Comparison of ENCODE assay signal across 7 mouse cellular contexts in the genomic region with DNA sequence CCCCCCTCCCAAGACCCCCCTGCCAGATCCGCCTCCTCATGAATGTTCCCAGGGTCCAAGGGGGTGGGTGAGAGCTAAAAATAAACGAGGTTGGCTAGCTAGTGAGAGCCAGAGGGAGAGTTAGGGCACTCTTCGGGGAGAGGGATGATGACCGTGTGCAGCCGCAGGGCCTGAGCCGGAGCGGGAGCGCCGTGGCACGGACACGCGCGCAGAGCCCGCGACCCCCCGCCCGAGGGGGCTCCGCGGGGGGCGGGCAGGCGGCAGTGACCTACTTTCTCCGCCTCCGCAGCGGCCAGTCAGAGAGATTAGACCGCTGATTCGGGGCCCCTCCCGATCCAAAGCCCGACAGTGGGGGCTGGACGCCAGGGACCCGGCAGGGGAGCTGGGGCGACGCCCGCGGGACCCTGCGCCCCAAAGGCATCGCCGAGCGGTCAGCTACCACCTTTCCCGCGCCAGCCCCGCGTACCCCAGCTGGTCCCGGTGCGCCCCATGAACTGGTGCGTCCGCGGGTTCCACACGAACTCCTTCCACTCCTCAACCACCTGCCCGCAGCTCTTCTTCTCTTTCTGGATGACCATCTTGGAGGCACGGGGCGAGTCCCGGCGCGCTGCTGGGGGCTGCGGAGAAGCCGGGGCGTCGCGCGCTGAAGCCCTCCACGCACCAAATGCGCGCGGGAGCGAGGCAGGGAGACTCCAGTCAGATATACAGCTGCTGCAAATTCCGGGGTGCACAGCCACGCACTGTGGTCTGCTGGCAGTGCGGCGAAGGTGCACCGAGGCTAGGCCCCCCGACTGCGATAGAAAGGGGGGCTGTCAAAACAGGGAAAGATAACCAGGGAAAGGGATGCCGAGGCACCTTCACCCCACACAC. TPM values are rescaled to one million over a fixed set of nuclear protein-coding genes. Genes with fewer than 3 reads are reported as not detected.
A peak's percentile ranks its signal among the peaks of the same experiment; 100 is the strongest.
DNase-seq lines count a peak whose midpoint lies in the region; ATAC-seq and TF ChIP-seq lines count a peak whose summit lies in the region.

No protein-coding gene starts in this region.

- H3K79me2 ChIP-seq in C2C12 (ENCODE audit: control insufficient read depth, insufficient read depth): no peaks in the 10 kb centered on the region

- H3K4me1 ChIP-seq in heart, embryonic 11.5 days (ENCODE audit: control insufficient read depth, insufficient read depth, low read length): peaks cover 35% of the 10 kb centered on the region
- H3K4me1 ChIP-seq in midbrain, embryonic 13.5 days (replicated peaks): peaks cover 33% of the 10 kb centered on the region

- no peaks in the 10 kb centered on the region for H3K9me3 ChIP-seq in heart, embryonic 11.5 days (replicated peaks; ENCODE audit: control insufficient read depth, low read length)
- H3K9me3 ChIP-seq in midbrain, embryonic 13.5 days: no peaks in the 10 kb centered on the region

- no peak for ATAC-seq in heart, embryonic 11.5 days (replicated peaks; ENCODE audit: insufficient number of reproducible peaks, low FRiP score, low TSS enrichment)
- peak; percentile 62 for ATAC-seq in midbrain, embryonic 13.5 days

- H3K9ac ChIP-seq in heart, embryonic 11.5 days (ENCODE audit: low read depth, low read length): peak overlapping the region; percentile 83
- H3K9ac ChIP-seq in midbrain, embryonic 13.5 days (replicated peaks): peak overlapping the region; percentile 86

- H3ac ChIP-seq in C2C12 (ENCODE audit: control insufficient read depth, insufficient read length, low read depth): peak overlapping the region; percentile 63

- TF ChIP-seq CTCF in C2C12 (IDR thresholded peaks at IDR 0.05; ENCODE audit: control insufficient read depth, insufficient read depth, insufficient read length): no peak

- H3K4me3 ChIP-seq in C2C12 (ENCODE audit: insufficient read depth, poor library complexity, severe bottlenecking): no peak overlapping the region
- H3K4me3 ChIP-seq in heart, embryonic 11.5 days (ENCODE audit: low read depth, low read length): peak overlapping the region; percentile 59
- peak overlapping the region; percentile 62 for H3K4me3 ChIP-seq in midbrain, embryonic 13.5 days (replicated peaks)

- peak overlapping the region; percentile 77 for H3K27ac ChIP-seq in heart, embryonic 11.5 days (ENCODE audit: low read depth, low read length)
- H3K27ac ChIP-seq in midbrain, embryonic 13.5 days: peak overlapping the region; percentile 64

- H3K27me3 ChIP-seq in C2C12 (ENCODE audit: control insufficient read depth, insufficient read depth, insufficient read length): peaks cover 25% of the 10 kb centered on the region
- no peaks in the 10 kb centered on the region for H3K27me3 ChIP-seq in heart, embryonic 11.5 days (ENCODE audit: control insufficient read depth, insufficient read depth, low read length)
- peaks cover 10% of the 10 kb centered on the region; the same call in 1 of the 2 replicates for H3K27me3 ChIP-seq in midbrain, embryonic 13.5 days

- peak; percentile 27 for DNase-seq in CD4-positive, CD25-positive, alpha-beta regulatory T cell, adult 2 months (ENCODE audit: low read depth, low spot score)
- peak; percentile 85 to 87 for DNase-seq in cerebellum, postnatal 10 days
- peak; percentile 42 to 60 for DNase-seq in kidney, postnatal 4 days
- DNase-seq in testis, postnatal 14 days (ENCODE audit: low spot score): peak; percentile 25

- no peaks in the 10 kb centered on the region for H3K79me3 ChIP-seq in C2C12 (ENCODE audit: low read depth)

- WGBS in heart, embryonic 11.5 days (ENCODE audit: insufficient replicate concordance): under 1% methylated on average over 63 of the region's 73 CpGs
- WGBS in midbrain, embryonic 13.5 days: under 1% methylated on average over 63 of the region's 73 CpGs

- no peaks in the 10 kb centered on the region for H3K36me3 ChIP-seq in C2C12 (ENCODE audit: control insufficient read depth, insufficient read depth)
- no peaks in the 10 kb centered on the region for H3K36me3 ChIP-seq in heart, embryonic 11.5 days (ENCODE audit: control insufficient read depth, insufficient read depth, low read length)
- peaks cover 17% of the 10 kb centered on the region for H3K36me3 ChIP-seq in midbrain, embryonic 13.5 days

- peak overlapping the region; percentile 99 for H3K4me2 ChIP-seq in heart, embryonic 11.5 days
- peak overlapping the region; percentile 92 for H3K4me2 ChIP-seq in midbrain, embryonic 13.5 days (replicated peaks)

TF ChIP-seq in C2C12, 6 proteins besides CTCF, POLR2A, EP300 and RAD21:
- TF ChIP-seq MYOD1 (IDR thresholded peaks at IDR 0.05; ENCODE audit: control insufficient read depth, insufficient read length, low read depth) (no peak), MAX (IDR thresholded peaks at IDR 0.05) (no peak), USF1 (IDR thresholded peaks at IDR 0.05; ENCODE audit: low read depth) (no peak), CEBPB (IDR thresholded peaks at IDR 0.05; ENCODE audit: low read depth) (no peak), MYOG (IDR thresholded peaks at IDR 0.05; ENCODE audit: control insufficient read depth, extremely low read depth, insufficient read length) (no peak), FOSL1 (IDR thresholded peaks at IDR 0.05; ENCODE audit: insufficient read depth, low read length, poor library complexity, severe bottlenecking) (no peak)

RNA-seq across cellular contexts. Expression of gene Atp1b2, which starts 0.7 kb away (rescaled TPM):
- polyA plus RNA-seq in C2C12 (2012; fragmentation: generic; extraction: Trizol): 0.20 TPM
- 31.0 and 36.2 TPM in 2 replicates for polyA plus RNA-seq in heart, embryonic 11.5 days (2014; fragmentation: Nextera tagmentation; extraction: Ambion mirVana)
- 23.2 and 24.3 TPM in 2 replicates for polyA plus RNA-seq in midbrain, embryonic 13.5 days (2015; fragmentation: Nextera tagmentation; extraction: Ambion mirVana)

RNA-seq across cellular contexts. Expression of gene Shbg, which starts 12.7 kb away (rescaled TPM):
- polyA plus RNA-seq in C2C12 (2012; fragmentation: generic; extraction: Trizol): 0.18 TPM
- 1.5 TPM in 1 of 2 replicates, not detected in the other for polyA plus RNA-seq in heart, embryonic 11.5 days (2014; fragmentation: Nextera tagmentation; extraction: Ambion mirVana)
- not detected in 2 replicates for polyA plus RNA-seq in midbrain, embryonic 13.5 days (2015; fragmentation: Nextera tagmentation; extraction: Ambion mirVana)

RNA-seq across cellular contexts. Expression of gene Sat2, which starts 16.8 kb away (rescaled TPM):
- polyA plus RNA-seq in C2C12 (2012; fragmentation: generic; extraction: Trizol): 3.8 TPM
- polyA plus RNA-seq in heart, embryonic 11.5 days (2014; fragmentation: Nextera tagmentation; extraction: Ambion mirVana): 15.2 and 16.4 TPM in 2 replicates
- polyA plus RNA-seq in midbrain, embryonic 13.5 days (2015; fragmentation: Nextera tagmentation; extraction: Ambion mirVana): 25.1 and 28.5 TPM in 2 replicates

RNA-seq across cellular contexts. Expression of gene Trp53, which starts 24.9 kb away (rescaled TPM):
- 226 TPM for polyA plus RNA-seq in C2C12 (2012; fragmentation: generic; extraction: Trizol)
- polyA plus RNA-seq in heart, embryonic 11.5 days (2014; fragmentation: Nextera tagmentation; extraction: Ambion mirVana): 103 and 107 TPM in 2 replicates
- polyA plus RNA-seq in midbrain, embryonic 13.5 days (2015; fragmentation: Nextera tagmentation; extraction: Ambion mirVana): 84.2 and 93.4 TPM in 2 replicates

RNA-seq across cellular contexts. Expression of gene Wrap53, which starts 25.0 kb away (rescaled TPM):
- polyA plus RNA-seq in C2C12 (2012; fragmentation: generic; extraction: Trizol): 21.9 TPM
- 20.3 and 22.9 TPM in 2 replicates for polyA plus RNA-seq in heart, embryonic 11.5 days (2014; fragmentation: Nextera tagmentation; extraction: Ambion mirVana)
- polyA plus RNA-seq in midbrain, embryonic 13.5 days (2015; fragmentation: Nextera tagmentation; extraction: Ambion mirVana): 24.5 and 26.9 TPM in 2 replicates

Comparison
In these comparisons a context has a peak if more than half of its experiments do, and no peak if none do; other contexts are left out.
1. DNase-seq: peak in every context shown above with its lines; median percentile 86 in cerebellum, postnatal 10 days; 51 in kidney, postnatal 4 days; 27 in CD4-positive, CD25-positive, alpha-beta regulatory T cell, adult 2 months; 25 in testis, postnatal 14 days.
2. RNA of gene Atp1b2, which starts 0.7 kb away (polyA plus RNA-seq): 31.0 to 36.2 TPM in heart, embryonic 11.5 days and 23.2 to 24.3 TPM in midbrain, embryonic 13.5 days; 0.20 TPM in C2C12 (single experiment); every median in the first group is over 10 times any median in the second.